Mouse (Mus musculus) heart, embryonic 11.5 days (tissue): ENCODE results near the gene Arhgef3. TPM values are rescaled to one million over a fixed set of nuclear protein-coding genes. Genes with fewer than 3 reads are reported as not detected.

Experiments used
- ATAC-seq: fragments of 200-750 bp; cut with Nextera tagmentation; replicated peaks from 2 replicates; pipeline ENCODE4 v1.8.0; 2017; ENCODE audit warnings: moderate library complexity; ENCODE audit not compliant: insufficient number of reproducible peaks, low FRiP score, low TSS enrichment
- H3K27ac ChIP-seq: fragments of 300-500 bp; sonication (generic); 2 replicates; pipeline ENCODE4 v1.5.1; 2014; ENCODE audit warnings: mild to moderate bottlenecking, low read depth, low read length
- H3K27me3 ChIP-seq: fragments of 300-500 bp; sonication (generic); 2 replicates; pipeline ENCODE4 v1.6.1; 2014; ENCODE audit warnings: mild to moderate bottlenecking, low read length, mixed read lengths; ENCODE audit not compliant: control insufficient read depth, insufficient read depth
- H3K36me3 ChIP-seq: fragments of 300-500 bp; sonication (generic); 2 replicates; pipeline ENCODE4 v1.6.1; 2014; ENCODE audit warnings: mild to moderate bottlenecking, low read length, moderate library complexity, mixed read lengths; ENCODE audit not compliant: control insufficient read depth, insufficient read depth
- H3K4me1 ChIP-seq: fragments of 300-500 bp; sonication (generic); 2 replicates; pipeline ENCODE4 v1.6.1; 2014; ENCODE audit warnings: low read length; ENCODE audit not compliant: control insufficient read depth, insufficient read depth
- H3K4me2 ChIP-seq: fragments of 300-500 bp; sonication (generic); 2 replicates; pipeline ENCODE4 v1.6.1; 2014; ENCODE audit warnings: mild to moderate bottlenecking, moderate library complexity
- H3K4me3 ChIP-seq: fragments of 300-500 bp; sonication (generic); 2 replicates; pipeline ENCODE4 v1.5.1; 2014; ENCODE audit warnings: low read depth, low read length
- H3K9ac ChIP-seq: fragments of 300-500 bp; sonication (generic); 2 replicates; pipeline ENCODE4 v1.6.1; 2014; ENCODE audit warnings: mild to moderate bottlenecking, low read depth, low read length, moderate library complexity
- H3K9me3 ChIP-seq: fragments of 300-500 bp; sonication (generic); replicated peaks from 2 replicates; pipeline ENCODE4 v1.6.1; 2016; ENCODE audit warnings: low read length; ENCODE audit not compliant: control insufficient read depth
- WGBS: fragments of 180-500 bp; shearing (Covaris S2); extraction: QIAGEN DNeasy Blood & Tissue Kit; methylation state at CpG from one replicate; pipeline ENCODE4 v1.1.7; 2014; ENCODE audit not compliant: insufficient replicate concordance; 5-methylcytosine and 5-hydroxymethylcytosine counted together
- polyA plus RNA-seq: library from polyadenylated mRNA; unstranded; fragments of >200 nt; fragmentation: Nextera tagmentation; extraction: Ambion mirVana; gene quantifications from 2 replicates; pipeline ENCODE4 v1.2.1, GENCODE M21; 2014

Arhgef3 gene
- polyA plus RNA-seq, 1 experiment from 2014 or later, result 10.1 TPM

GRCm38 (mm10) chr14:27292101-27292500, 177.4 kb downstream of the Arhgef3 start:
- H3K4me2 ChIP-seq, result no peak overlapping the region
- H3K4me1 ChIP-seq, result 0 out of 2 replicates have a peak, but pooled peaks cover 4% of the 10 kb centered on the region
- WGBS, result 83% methylated on average over 6 of the region's 6 CpGs
- no peaks in the 10 kb centered on the region for H3K36me3 ChIP-seq
- no peaks in the 10 kb centered on the region for H3K9me3 ChIP-seq
- no peak overlapping the region for H3K27ac ChIP-seq
- no peak for ATAC-seq
- no peak overlapping the region for H3K4me3 ChIP-seq
- H3K27me3 ChIP-seq, result no peaks in the 10 kb centered on the region
- H3K9ac ChIP-seq, result no peak overlapping the region

DNA sequence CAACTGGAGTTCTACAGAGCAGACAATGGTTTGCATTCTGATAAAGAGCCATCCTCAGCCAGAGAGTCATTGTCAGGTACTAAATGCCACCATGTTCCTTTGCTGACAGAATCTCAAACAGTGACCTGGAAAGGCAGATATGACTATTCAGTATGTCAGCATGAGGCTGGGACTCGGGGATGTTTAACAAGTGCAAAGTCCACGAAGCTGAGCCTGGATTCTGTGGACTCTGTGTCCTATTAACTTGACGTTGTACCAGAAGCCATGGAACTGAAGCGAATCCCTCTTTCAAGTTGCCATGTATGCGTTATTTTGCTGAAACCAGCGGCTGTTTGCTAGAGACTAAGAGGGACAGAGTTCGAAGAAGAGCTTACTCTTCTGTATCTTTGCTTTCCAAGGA, 181.1 kb downstream of the Arhgef3 start:
- WGBS, result 80% methylated on average over 7 of the region's 7 CpGs
- H3K27ac ChIP-seq, result no peak overlapping the region

DNA sequence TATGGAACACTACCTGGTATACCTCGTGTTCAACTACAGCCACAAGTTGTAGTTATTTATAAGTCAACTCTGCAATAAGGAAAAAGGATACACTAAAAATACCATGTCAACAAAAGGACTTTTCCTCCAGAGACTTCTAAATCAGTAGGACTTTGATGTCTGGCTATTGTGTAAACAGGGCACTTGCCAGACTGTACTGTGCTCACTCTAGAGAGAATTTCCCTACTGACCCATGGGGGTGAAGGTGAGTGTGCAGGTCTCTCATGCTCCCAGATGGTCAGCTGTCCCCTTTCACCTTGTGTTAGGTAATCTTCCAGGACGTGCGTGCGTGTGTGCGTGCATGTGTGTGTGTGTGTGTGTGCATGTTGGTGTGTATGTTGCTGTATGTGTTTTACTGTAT, 182.3 kb downstream of the Arhgef3 start:
- Histone ChIP-seq H3K36me3 (no peaks in the 10 kb centered on the region), H3K9me3 (no peaks in the 10 kb centered on the region), H3K4me1 (0 out of 2 replicates have a peak, but pooled peaks cover 5% of the 10 kb centered on the region), H3K27ac (no peak overlapping the region), H3K4me3 (no peak overlapping the region), H3K9ac (no peak overlapping the region), H3K27me3 (no peaks in the 10 kb centered on the region), H3K4me2 (no peak overlapping the region)
- WGBS, result 79% methylated on average over 5 of the region's 5 CpGs
- no peak for ATAC-seq

More for the DNA sequence above, 181.1 kb downstream of the Arhgef3 start:
- Histone ChIP-seq H3K4me3 (no peak overlapping the region), H3K4me1 (0 out of 2 replicates have a peak, but pooled peaks cover 5% of the 10 kb centered on the region), H3K36me3 (no peaks in the 10 kb centered on the region), H3K9ac (no peak overlapping the region), H3K27me3 (no peaks in the 10 kb centered on the region), H3K9me3 (no peaks in the 10 kb centered on the region), H3K4me2 (no peak overlapping the region)
- no peak for ATAC-seq

DNA sequence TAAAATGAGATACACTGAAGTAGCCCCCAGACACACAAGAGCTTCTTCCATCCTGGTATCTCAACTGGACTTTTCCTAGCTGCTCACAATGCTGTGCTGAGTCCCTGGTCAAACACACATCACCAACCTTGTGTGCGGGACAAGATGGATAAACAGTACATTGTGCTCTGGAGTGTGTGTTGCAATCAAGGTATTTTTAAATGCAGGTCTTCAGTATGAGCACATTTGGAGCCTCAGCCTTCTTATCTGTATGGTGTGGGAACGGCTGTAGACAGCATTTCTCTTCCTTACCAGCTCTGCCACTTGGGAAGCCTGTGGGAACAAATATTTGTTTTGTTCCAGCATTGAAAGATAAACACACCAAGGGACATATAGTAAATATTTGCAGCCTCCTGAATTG, 184.2 kb downstream of the Arhgef3 start:
- Histone ChIP-seq H3K9ac (no peak overlapping the region), H3K27me3 (no peaks in the 10 kb centered on the region), H3K27ac (no peak overlapping the region), H3K4me1 (0 out of 2 replicates have a peak, but pooled peaks cover 5% of the 10 kb centered on the region), H3K9me3 (no peaks in the 10 kb centered on the region), H3K4me3 (no peak overlapping the region), H3K4me2 (no peak overlapping the region), H3K36me3 (no peaks in the 10 kb centered on the region)
- 48% methylated on average over 2 of the region's 2 CpGs for WGBS
- ATAC-seq, result no peak

GRCm38 (mm10) chr14:27299705-27300104, 185.0 kb downstream of the Arhgef3 start:
- Histone ChIP-seq H3K4me1 (0 out of 2 replicates have a peak, but pooled peaks cover 5% of the 10 kb centered on the region), H3K36me3 (no peaks in the 10 kb centered on the region), H3K4me2 (no peak overlapping the region), H3K4me3 (no peak overlapping the region), H3K9me3 (no peaks in the 10 kb centered on the region), H3K27ac (no peak overlapping the region), H3K27me3 (no peaks in the 10 kb centered on the region), H3K9ac (no peak overlapping the region)
- no peak for ATAC-seq
- 34% methylated on average over 4 of the region's 4 CpGs for WGBS

DNA sequence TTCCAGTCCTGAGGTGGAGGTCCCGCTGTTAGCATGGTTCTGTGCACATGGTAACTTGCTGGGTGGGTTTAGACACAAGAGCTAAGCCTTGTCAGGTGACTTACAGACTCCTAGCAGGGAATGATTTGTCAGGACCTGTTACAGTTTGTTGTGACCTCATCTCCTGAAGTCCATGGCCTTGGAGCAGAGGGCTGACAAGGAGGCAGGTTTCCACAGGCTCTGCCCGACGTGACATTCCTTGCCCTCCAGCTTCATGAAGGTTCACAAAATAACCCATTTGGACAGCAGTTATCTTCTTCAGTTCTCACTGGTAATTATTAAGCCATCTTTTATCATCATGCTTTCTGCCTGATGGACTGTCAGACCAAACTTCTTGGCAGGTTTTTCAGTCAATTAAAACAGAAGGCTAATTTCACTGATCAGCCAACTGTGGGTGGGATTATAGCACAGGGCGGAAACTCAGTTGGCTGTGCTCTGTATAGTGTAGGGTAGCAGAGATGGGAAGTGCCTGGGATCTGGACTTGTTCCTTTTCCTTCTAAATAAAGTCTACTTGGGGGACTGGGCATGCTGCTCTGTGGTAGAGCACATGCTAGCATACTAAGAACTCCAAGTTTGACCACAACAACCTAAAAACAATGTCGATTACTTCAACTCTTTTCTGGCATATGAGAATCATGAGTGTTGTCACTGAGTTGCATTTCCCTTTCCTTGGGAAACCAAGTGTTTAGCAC, 187.2 kb downstream of the Arhgef3 start:
- Histone ChIP-seq H3K36me3 (no peaks in the 10 kb centered on the region), H3K9ac (no peak overlapping the region), H3K4me3 (no peak overlapping the region), H3K4me1 (0 out of 2 replicates have a peak, but pooled peaks cover 3% of the 10 kb centered on the region), H3K9me3 (no peaks in the 10 kb centered on the region), H3K27ac (no peak overlapping the region), H3K4me2 (no peak overlapping the region), H3K27me3 (no peaks in the 10 kb centered on the region)
- no peak for ATAC-seq
- 71% methylated on average over 5 of the region's 5 CpGs for WGBS

DNA sequence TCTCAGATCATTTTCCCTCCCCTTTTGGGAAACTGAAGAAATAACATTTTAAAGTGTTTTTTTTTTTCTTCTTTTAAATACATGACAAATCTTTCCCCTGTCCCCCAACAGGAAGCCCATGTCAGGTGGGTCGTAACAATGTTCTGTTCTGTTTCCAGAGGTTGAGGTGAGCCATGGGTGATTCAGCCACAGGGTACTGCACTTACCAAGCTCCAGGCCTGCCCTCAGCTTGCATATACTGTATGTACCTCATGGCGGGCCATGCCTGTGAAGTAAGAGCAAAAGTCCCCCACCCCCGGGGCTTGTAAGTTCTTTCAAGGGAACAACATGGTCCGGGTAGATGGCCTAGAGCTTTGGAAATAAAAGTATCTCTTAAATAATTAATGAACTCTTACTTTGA, 188.6 kb downstream of the Arhgef3 start:
- Histone ChIP-seq H3K9ac (no peak overlapping the region), H3K4me3 (no peak overlapping the region), H3K4me1 (no peaks in the 10 kb centered on the region), H3K36me3 (no peaks in the 10 kb centered on the region), H3K27me3 (no peaks in the 10 kb centered on the region), H3K9me3 (no peaks in the 10 kb centered on the region), H3K4me2 (no peak overlapping the region), H3K27ac (no peak overlapping the region)
- no peak for ATAC-seq
- 68% methylated on average over 4 of the region's 4 CpGs for WGBS

DNA sequence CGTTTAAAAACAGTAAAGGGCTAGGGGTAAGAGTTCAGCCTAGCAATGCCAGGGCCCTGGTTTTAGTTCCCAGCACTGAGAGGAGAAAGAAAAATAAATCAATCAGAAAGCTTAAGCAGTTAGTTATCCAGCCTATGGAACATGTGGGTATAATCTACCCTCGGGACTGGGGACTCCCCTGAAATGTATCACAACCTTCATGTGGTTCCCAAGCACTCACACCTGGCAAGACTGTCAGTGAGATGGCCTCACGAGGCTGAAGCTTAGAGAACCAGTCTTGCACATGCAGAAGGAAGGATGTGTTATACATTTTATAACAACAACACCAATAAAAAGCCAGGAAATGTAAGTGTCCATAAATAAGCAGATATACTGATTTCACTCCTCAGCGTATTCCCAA, 189.7 kb downstream of the Arhgef3 start:
- Histone ChIP-seq H3K27me3 (no peaks in the 10 kb centered on the region), H3K36me3 (no peaks in the 10 kb centered on the region), H3K4me2 (no peak overlapping the region), H3K4me3 (no peak overlapping the region), H3K4me1 (no peaks in the 10 kb centered on the region), H3K9me3 (no peaks in the 10 kb centered on the region), H3K9ac (no peak overlapping the region), H3K27ac (no peak overlapping the region)
- WGBS, result 68% methylated on average over 4 of the region's 4 CpGs
- ATAC-seq, result no peak

GRCm38 (mm10) chr14:27308761-27309160, 194.1 kb downstream of the Arhgef3 start:
- ATAC-seq, result no peak
- Histone ChIP-seq H3K4me3 (no peak overlapping the region), H3K4me2 (no peak overlapping the region), H3K4me1 (no peaks in the 10 kb centered on the region), H3K9ac (no peak overlapping the region), H3K36me3 (no peaks in the 10 kb centered on the region), H3K9me3 (no peaks in the 10 kb centered on the region), H3K27me3 (no peaks in the 10 kb centered on the region), H3K27ac (no peak overlapping the region)
- 79% methylated on average over 3 of the region's 3 CpGs for WGBS
